Mouse (Mus musculus): ENCODE results near the gene Son. TPM values are rescaled to one million over a fixed set of nuclear protein-coding genes. Genes with fewer than 3 reads are reported as not detected.

Gene Son
- total RNA-seq, 2 experiments from 2014 or later, result 201 to 204 TPM

GRCm38 (mm10) chr16:91728123-91729065 is 81.1 kb downstream of the Son start, which contains the start of gene Cryzl1:
TSS of gene Cryzl1 (minus strand) at chr16:91728975.
- intact Hi-C loops (cut with DNase I), result loop anchor here (10.0 kb wide), 1 partner anchor 556 kb away; no protein-coding TSS in a partner anchor
- DNase-seq, result peak; percentile 99

Other genes starting within 250 kb of the Son start
- gene Il10rb, start 241.3 kb upstream of the Son start, total RNA-seq (2021), result 100 to 1,000 TPM in 1 of 2 experiments, 10 to 100 TPM in 1; 82.7 to 101 TPM
- gene Ifnar1, start 162.3 kb upstream of the Son start, total RNA-seq (2021), result 10 to 100 TPM; 46.6 to 58.9 TPM
- 100 to 1,000 TPM; 116 to 132 TPM for gene Ifngr2, start 100.4 kb upstream of the Son start, total RNA-seq (2021)
- gene Tmem50b, start 49.7 kb upstream of the Son start, total RNA-seq (2021), result 10 to 100 TPM; 46.9 to 55.3 TPM
- 10 to 100 TPM in 1 of 2 experiments, 1 to 10 TPM in 1; 9.5 to 11.7 TPM for gene Dnajc28, start 28.5 kb upstream of the Son start, total RNA-seq (2021)
- gene Gart, start 554 bp upstream of the Son start, total RNA-seq (2021), result 10 to 100 TPM; 56.2 to 63.4 TPM
- gene Donson, start 41.3 kb downstream of the Son start, total RNA-seq (2021), result 1 to 10 TPM; 5.1 to 9.8 TPM
- gene Cryzl1, start 81.5 kb downstream of the Son start, total RNA-seq (2021), result 10 to 100 TPM; 30.0 to 32.2 TPM
- gene Itsn1, start 81.8 kb downstream of the Son start, total RNA-seq (2021), result 10 to 100 TPM; 41.0 to 41.2 TPM

Data from heart, postnatal 10 days (tissue).